Mouse (Mus musculus) ES-E14 (cell line): ENCODE results near the gene Ssc4d. TPM values are rescaled to one million over a fixed set of nuclear protein-coding genes. Genes with fewer than 3 reads are reported as not detected.
A peak's percentile ranks its signal among the peaks of the same experiment; 100 is the strongest.

Source experiments
- DNase-seq: peaks from one replicate; pipeline ENCODE4 v3.0.0-alpha.2; 2013; ENCODE audit warnings: low read depth, low spot score
- H3K27ac ChIP-seq: 2 replicates; pipeline ENCODE4 v1.5.1; 2012; ENCODE audit warnings: low read depth, mild to moderate bottlenecking, low read length, moderate library complexity, mixed read lengths; ENCODE audit not compliant: poor library complexity, insufficient read depth, severe bottlenecking
- H3K36me3 ChIP-seq: 2 replicates; pipeline ENCODE4 v1.6.1; 2012; ENCODE audit warnings: mild to moderate bottlenecking, low read length, moderate library complexity, mixed read lengths; ENCODE audit not compliant: control insufficient read depth, poor library complexity, insufficient read depth, severe bottlenecking
- H3K4me1 ChIP-seq, 2 experiments: fragments of 150-350 bp in 1 of 2; sonication (generic) in 1 of 2; 2 replicates each; pipeline ENCODE4 v1.6.1; 2012; ENCODE audit warnings: low read length in 2 of 2, mild to moderate bottlenecking in 1 of 2, mixed read lengths in 1 of 2; ENCODE audit not compliant: control insufficient read depth in 2 of 2, insufficient read depth in 2 of 2, poor library complexity in 1 of 2
- H3K4me3 ChIP-seq, 2 experiments: fragments of 150-350 bp in 1 of 2; sonication (generic) in 1 of 2; 2 replicates each; pipeline ENCODE4 v1.5.1; 2012; ENCODE audit warnings: low read length in 2 of 2, low read depth in 1 of 2, mild to moderate bottlenecking in 1 of 2, mixed read lengths in 1 of 2; ENCODE audit not compliant: insufficient read depth in 1 of 2, poor library complexity in 1 of 2, severe bottlenecking in 1 of 2
- H3K9ac ChIP-seq: 2 replicates; pipeline ENCODE4 v1.6.1; 2012; ENCODE audit warnings: low read depth, mild to moderate bottlenecking, low read length, mixed read lengths; ENCODE audit not compliant: poor library complexity, insufficient read depth, severe bottlenecking
- H3K9me3 ChIP-seq: fragments of 150-350 bp; sonication (generic); 2 replicates; pipeline ENCODE4 v1.6.1; 2012; ENCODE audit warnings: low read depth, mild to moderate bottlenecking, low read length; ENCODE audit not compliant: control insufficient read depth, insufficient read depth
- CHD2 ChIP-seq: IDR thresholded peaks from 2 replicates; pipeline ENCODE4 v1.6.1; 2014; ENCODE audit warnings: mild to moderate bottlenecking, low read depth, low read length, inconsistent platforms
- HCFC1 ChIP-seq: IDR thresholded peaks from 2 replicates; pipeline ENCODE4 v1.6.1; 2012; ENCODE audit warnings: low read length, inconsistent platforms, borderline replicate concordance; ENCODE audit not compliant: insufficient read depth
- MAFK ChIP-seq: IDR thresholded peaks from 2 replicates; pipeline ENCODE4 v1.6.1; 2014; ENCODE audit warnings: mild to moderate bottlenecking, low read depth, low read length, inconsistent platforms; ENCODE audit not compliant: insufficient read depth
- ZC3H11A ChIP-seq: IDR thresholded peaks from 2 replicates; pipeline ENCODE4 v1.6.1; 2012; ENCODE audit warnings: low read depth, mild to moderate bottlenecking, inconsistent platforms, low read length, borderline replicate concordance
- ZNF384 ChIP-seq: IDR thresholded peaks from 2 replicates; pipeline ENCODE4 v1.6.1; 2012; ENCODE audit warnings: low read depth, low read length, inconsistent platforms
- in situ Hi-C, 2 experiments: fragments of 600-800 bp; cut with MboI; formaldehyde crosslinking; loops; one replicate each; pipeline ENCODE4 v1.15.1; 2025; ENCODE audit warnings: low sequenced_read_pairs in 2 of 2, inconsistent platforms in 1 of 2; ENCODE audit not compliant: unreplicated experiment in 2 of 2
- total RNA-seq: library from RNA; depleted of rRNA; stranded (reverse); fragments of 300-350 nt; gene quantifications from 2 replicates; pipeline ENCODE4 v1.2.3, GENCODE M21; 2012

The Ssc4d gene
- total RNA-seq, 1 experiment = 11.0 TPM

DNA sequence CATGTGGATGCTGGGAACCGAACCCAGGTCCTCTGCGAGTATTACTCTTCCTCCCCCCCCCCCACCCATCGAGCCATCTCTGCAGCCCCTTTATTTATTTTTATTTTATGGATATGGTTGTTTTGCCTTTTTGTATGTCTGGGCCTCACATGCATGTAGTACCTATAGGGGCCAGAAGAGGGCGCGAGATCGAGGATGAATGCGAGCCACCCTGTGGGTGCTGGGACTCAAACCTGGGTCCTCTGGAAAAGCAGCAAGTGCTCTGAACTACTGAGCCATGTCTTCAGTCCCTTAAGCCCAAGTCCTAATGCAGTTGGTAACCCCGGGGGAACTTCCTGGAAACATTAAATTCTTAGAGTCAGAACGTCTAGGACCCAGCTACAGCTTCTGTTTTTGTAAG, 7.5 kb downstream of the Ssc4d start:
- TF ChIP-seq ZNF384 (no peak), HCFC1 (no peak), MAFK (no peak)
- Histone ChIP-seq H3K9ac (no peak overlapping the region), H3K4me3 (no peak overlapping the region), H3K36me3 (no peaks in the 10 kb centered on the region), H3K4me1 (peaks cover 0 to 9% of the 10 kb centered on the region in 2 experiments; a peak in 1 of 4 replicates), H3K9me3 (no peaks in the 10 kb centered on the region), H3K27ac (no peak overlapping the region)
- DNase-seq = no peak
- in situ Hi-C loops = no loop called here

GRCm38 (mm10) chr5:135965501-135965930, 8.8 kb downstream of the Ssc4d start:
- Histone ChIP-seq H3K4me3 (peak overlapping the region; percentile 56 to 72), H3K4me1 (peaks cover 3 to 18% of the 10 kb centered on the region in 2 experiments; a peak in 1 of 4 replicates), H3K36me3 (no peaks in the 10 kb centered on the region), H3K27ac (peak overlapping the region; percentile 14; the same call in 1 of the 2 replicates), H3K9me3 (no peaks in the 10 kb centered on the region), H3K9ac (peak overlapping the region; percentile 54)
- TF ChIP-seq ZNF384 = no peak
- in situ Hi-C loops = no loop called here
- no peak for DNase-seq

DNA sequence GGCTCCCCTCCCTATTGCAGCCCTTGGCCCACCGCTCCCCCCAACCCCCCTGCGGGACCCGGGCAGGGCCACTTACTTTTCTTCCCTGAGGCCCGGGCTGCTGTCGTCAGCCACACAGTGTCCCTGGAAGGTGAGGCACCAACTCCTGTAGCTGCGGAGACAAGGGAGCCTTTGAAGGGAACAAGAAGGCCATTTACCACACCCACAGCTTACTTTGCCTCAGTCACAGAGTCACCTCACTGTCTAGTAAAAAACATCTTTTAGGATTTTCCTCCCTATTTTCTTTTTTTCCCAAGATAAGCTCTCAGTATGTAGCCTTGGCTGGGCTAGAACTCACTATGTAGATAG, 11.1 kb downstream of the Ssc4d start:
- Histone ChIP-seq H3K4me1 (peaks cover 3 to 28% of the 10 kb centered on the region in 2 experiments; a peak in 1 of 4 replicates), H3K27ac (peak overlapping the region; percentile 83), H3K9me3 (no peaks in the 10 kb centered on the region), H3K36me3 (no peaks in the 10 kb centered on the region), H3K9ac (peak overlapping the region; percentile 82), H3K4me3 (peak overlapping the region; percentile 72 to 83)
- DNase-seq = no peak
- no peak for TF ChIP-seq ZC3H11A
- no peak for TF ChIP-seq CHD2
- no peak for TF ChIP-seq HCFC1
- no peak for TF ChIP-seq ZNF384
- TF ChIP-seq MAFK = no peak
- in situ Hi-C loops = no loop called here

GRCm38 (mm10) chr5:135962492-135963279, 11.6 kb downstream of the Ssc4d start:
- Histone ChIP-seq H3K27ac (peak overlapping the region; percentile 83), H3K4me1 (peaks cover 3 to 26% of the 10 kb centered on the region in 2 experiments; a peak in 1 of 4 replicates), H3K4me3 (peak overlapping the region; percentile 72 to 83), H3K36me3 (no peaks in the 10 kb centered on the region), H3K9ac (peak overlapping the region; percentile 82), H3K9me3 (no peaks in the 10 kb centered on the region)
- in situ Hi-C loops = no loop called here
- TF ChIP-seq ZC3H11A (no peak), ZNF384 (no peak), HCFC1 (peak; percentile 46; the same call in 1 of the 2 replicates)
- DNase-seq = peak; percentile 100

- no peak for DNase-seq
- in situ Hi-C loops = no loop called here
- peak overlapping the region; percentile 75 for H3K9ac ChIP-seq
- no peaks in the 10 kb centered on the region for H3K9me3 ChIP-seq
- no peaks in the 10 kb centered on the region for H3K36me3 ChIP-seq
- TF ChIP-seq ZNF384 (no peak), CHD2 (no peak), HCFC1 (no peak), ZC3H11A (no peak), MAFK (no peak)
- peaks cover 3 to 26% of the 10 kb centered on the region in 2 experiments; a peak in 3 of 4 replicates for H3K4me1 ChIP-seq
- peak overlapping the region; percentile 96 for H3K27ac ChIP-seq
- H3K4me3 ChIP-seq = peak overlapping the region; percentile 54 to 65
Measured at GRCm38 (mm10) chr5:135962125-135962491, 12.2 kb downstream of the Ssc4d start.
